Mouse (Mus musculus) testis, adult 2 months (tissue): ENCODE results near the gene B3gnt2.

Experiments used
- CTCF ChIP-seq: fragments of 200-500 bp; IDR thresholded peaks from 2 replicates; pipeline ENCODE4 v1.5.1; 2012; ENCODE audit warnings: low read depth, mild to moderate bottlenecking, inconsistent platforms, low read length, moderate library complexity; ENCODE audit not compliant: control insufficient read depth, insufficient read depth, insufficient replicate concordance
- POLR2A ChIP-seq: fragments of 200-500 bp; IDR thresholded peaks from 2 replicates; pipeline ENCODE4 v1.6.1; 2012; ENCODE audit warnings: low read depth, mild to moderate bottlenecking, inconsistent platforms, low read length, moderate library complexity; ENCODE audit not compliant: control insufficient read depth

DNA sequence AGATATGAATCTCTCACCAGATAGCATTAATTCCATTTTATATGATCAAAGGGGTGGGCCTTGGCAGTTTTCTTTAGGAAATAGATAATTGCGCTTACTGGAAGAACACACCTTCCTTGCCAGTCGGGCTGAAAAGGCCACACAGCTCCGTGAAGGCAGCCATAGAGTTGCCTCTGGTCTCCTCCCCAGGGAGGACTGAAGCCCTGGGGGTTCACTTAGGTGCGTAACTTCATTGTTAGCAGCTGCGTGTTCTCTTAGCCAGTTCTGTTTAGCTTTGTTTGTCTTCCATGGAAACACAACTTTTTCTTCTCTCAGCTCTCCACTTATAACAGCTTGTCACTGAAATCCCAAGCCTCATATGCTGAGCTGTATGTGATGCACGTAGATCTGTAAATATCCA is 31.7 kb upstream of the B3gnt2 start:
- TF ChIP-seq POLR2A (no peak), CTCF (no peak)
